Mouse (Mus musculus) kidney, adult 2 months (tissue): ENCODE measurements at regions not wholly inside any gene's neighbourhood (a gene's known extent, or its start where the extent isn't known, plus 50 kb on each side); places are given as distances from the start of the nearest gene placed in this dataset.

Experiments used
- CTCF ChIP-seq: fragments of 200-500 bp; conservative IDR thresholded peaks from 2 replicates; pipeline ENCODE4 v1.5.1; 2011; ENCODE audit warnings: low read depth, mild to moderate bottlenecking, control low read depth, low read length, moderate library complexity, mixed read lengths; ENCODE audit not compliant: insufficient read depth, insufficient read length
- POLR2A ChIP-seq: fragments of 200-500 bp; IDR thresholded peaks from one replicate; pipeline ENCODE4 v1.6.1; 2011; ENCODE audit warnings: low read depth, low read length, control low read depth

GRCm38 (mm10) chr12:77031448-77031847, 69.4 kb upstream of the Max start:
- TF ChIP-seq CTCF (no peak), POLR2A (no peak)
